Mouse (Mus musculus): ENCODE measurements around the gene Brpf3. TPM values are rescaled to one million over a fixed set of nuclear protein-coding genes. Genes with fewer than 3 reads are reported as not detected.
A peak's percentile ranks its signal among the peaks of the same experiment; 100 is the strongest.
"Not testable (repeated sequence)": the region's sequence is repeated elsewhere in the genome, so short reads cannot be mapped to it uniquely, and the experiment has no call there.

Gene Brpf3
- polyA plus RNA-seq, 1 experiment: 109 TPM

DNA sequence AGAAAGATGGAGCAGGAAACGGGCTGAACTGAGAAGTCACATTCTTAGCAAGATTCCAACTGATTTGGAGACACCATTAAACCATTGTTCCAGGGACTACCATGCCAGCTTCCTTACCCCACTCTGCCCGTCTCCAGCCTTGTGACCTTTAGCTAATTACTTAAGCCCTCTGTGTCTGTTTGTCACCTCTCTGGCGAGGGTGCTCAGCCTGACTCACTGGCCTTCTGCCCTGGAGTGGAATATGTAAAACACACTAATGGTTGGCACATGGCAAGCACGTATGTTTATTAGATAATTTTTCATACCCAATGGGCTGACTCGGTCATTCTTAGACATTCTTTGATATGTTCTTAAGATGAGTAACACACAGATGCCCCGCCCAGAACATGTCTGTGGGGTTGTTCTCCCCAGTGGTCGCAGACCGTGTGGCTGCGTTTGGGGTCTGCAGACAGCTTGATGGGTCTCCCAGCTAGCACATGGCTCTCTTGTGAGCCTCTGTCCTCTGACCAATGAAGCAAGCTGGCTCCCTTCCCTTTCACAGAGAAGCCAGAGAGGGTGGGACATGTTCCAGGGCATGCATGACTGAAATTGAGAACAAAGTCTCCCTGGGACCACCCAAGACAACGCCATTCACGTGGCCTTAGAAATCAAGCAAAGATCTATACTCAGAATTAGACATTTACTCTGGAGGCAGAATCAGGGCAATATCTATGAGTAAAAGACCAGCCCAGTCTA lies 33.9 kb upstream of the Brpf3 start:
- Histone ChIP-seq H3K27ac (ENCODE audit: insufficient read depth, low read depth, low read length) (no peak overlapping the region), H3K4me1 (ENCODE audit: control insufficient read depth, insufficient read depth, insufficient read length, low read length) (no peaks in the 10 kb centered on the region; the same call in 1 of the 2 replicates), H3K27me3 (ENCODE audit: control insufficient read depth, insufficient read depth, low read length) (no peaks in the 10 kb centered on the region), H3K36me3 (ENCODE audit: control insufficient read depth, insufficient read depth, low read length) (peaks cover 6% of the 10 kb centered on the region; the same call in 1 of the 2 replicates), H3K4me3 (ENCODE audit: low read depth, low read length) (no peak overlapping the region)
- no peak for TF ChIP-seq CTCF (IDR thresholded peaks at IDR 0.05; ENCODE audit: extremely low read depth, insufficient read length, insufficient replicate concordance, low read depth, low read length)
- no peak for TF ChIP-seq POLR2A (IDR thresholded peaks at IDR 0.05; ENCODE audit: low read depth, low read length)
- 87% methylated on average over 11 of the region's 11 CpGs for WGBS

- Histone ChIP-seq H3K4me1 (ENCODE audit: control insufficient read depth, insufficient read depth, insufficient read length, low read length) (peaks cover 10% of the 10 kb centered on the region; the same call in 1 of the 2 replicates), H3K27ac (ENCODE audit: insufficient read depth, low read depth, low read length) (peak within 1 kb of the TSS; percentile 84), H3K36me3 (ENCODE audit: control insufficient read depth, insufficient read depth, low read length) (peaks cover 12% of the 10 kb centered on the region), H3K27me3 (ENCODE audit: control insufficient read depth, insufficient read depth, low read length) (no peaks in the 10 kb centered on the region), H3K4me3 (ENCODE audit: low read depth, low read length) (peak within 1 kb of the TSS; percentile 93)
- no peak for TF ChIP-seq CTCF (IDR thresholded peaks at IDR 0.05; ENCODE audit: extremely low read depth, insufficient read length, insufficient replicate concordance, low read depth, low read length)
- peak; percentile 53; the same call in 1 of the 2 replicates for TF ChIP-seq POLR2A (IDR thresholded peaks at IDR 0.05; ENCODE audit: low read depth, low read length)
- WGBS: under 1% methylated on average over 50 of the region's 58 CpGs
These were observed 31.6 kb upstream of the Brpf3 start, which contains the start of gene Mapk13 for GRCm38 (mm10) chr17:28769121-28769874. Mapk13 (plus strand) TSS chr17:28769297.

DNA sequence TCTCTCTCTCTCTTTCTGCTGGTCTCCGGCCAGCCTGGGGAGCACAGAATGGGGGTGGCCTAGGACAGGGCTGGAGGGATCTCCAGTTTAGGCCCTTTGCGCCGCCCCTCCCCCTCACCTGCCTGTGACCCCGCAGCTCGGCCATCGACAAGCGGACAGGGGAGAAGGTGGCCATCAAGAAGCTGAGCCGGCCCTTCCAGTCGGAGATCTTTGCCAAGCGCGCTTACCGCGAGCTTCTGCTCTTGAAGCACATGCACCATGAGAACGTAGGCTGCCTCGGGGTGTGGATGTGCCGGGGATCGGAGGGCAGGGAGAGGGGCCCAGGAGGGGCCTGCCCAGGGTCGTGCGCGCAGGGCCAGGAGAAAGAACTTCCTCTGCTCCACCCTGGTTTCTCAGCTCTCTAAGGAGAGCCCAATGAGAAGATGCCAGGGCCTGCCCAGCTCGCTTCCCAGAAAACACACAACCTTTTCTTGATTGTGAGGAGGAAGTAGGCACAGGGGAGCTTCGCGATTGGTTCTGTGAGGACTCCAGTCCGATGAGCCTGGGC lies 30.9 kb upstream of the Brpf3 start:
- H3K4me3 ChIP-seq (ENCODE audit: low read depth, low read length): peak overlapping the region; percentile 93
- H3K27ac ChIP-seq (ENCODE audit: insufficient read depth, low read depth, low read length): peak overlapping the region; percentile 84
- peaks cover 10% of the 10 kb centered on the region; the same call in 1 of the 2 replicates for H3K4me1 ChIP-seq (ENCODE audit: control insufficient read depth, insufficient read depth, insufficient read length, low read length)
- TF ChIP-seq POLR2A (IDR thresholded peaks at IDR 0.05; ENCODE audit: low read depth, low read length): 0 out of 2 replicates have a peak, but pooled peaks have one; percentile 27
- TF ChIP-seq CTCF (IDR thresholded peaks at IDR 0.05; ENCODE audit: extremely low read depth, insufficient read length, insufficient replicate concordance, low read depth, low read length): no peak
- H3K36me3 ChIP-seq (ENCODE audit: control insufficient read depth, insufficient read depth, low read length): peaks cover 12% of the 10 kb centered on the region
- 1% methylated on average over 24 of the region's 24 CpGs for WGBS
- no peaks in the 10 kb centered on the region for H3K27me3 ChIP-seq (ENCODE audit: control insufficient read depth, insufficient read depth, low read length)

GRCm38 (mm10) chr17:28771289-28771688 lies 29.6 kb upstream of the Brpf3 start:
- H3K4me3 ChIP-seq (ENCODE audit: low read depth, low read length): peak overlapping the region; percentile 93
- peaks cover 19% of the 10 kb centered on the region for H3K36me3 ChIP-seq (ENCODE audit: control insufficient read depth, insufficient read depth, low read length)
- H3K27ac ChIP-seq (ENCODE audit: insufficient read depth, low read depth, low read length): peak overlapping the region; percentile 93
- 34% methylated on average over 5 of the region's 5 CpGs for WGBS
- no peak for TF ChIP-seq CTCF (IDR thresholded peaks at IDR 0.05; ENCODE audit: extremely low read depth, insufficient read length, insufficient replicate concordance, low read depth, low read length)
- TF ChIP-seq POLR2A (IDR thresholded peaks at IDR 0.05; ENCODE audit: low read depth, low read length): peak; percentile 73; the same call in 1 of the 2 replicates
- H3K27me3 ChIP-seq (ENCODE audit: control insufficient read depth, insufficient read depth, low read length): no peaks in the 10 kb centered on the region
- H3K4me1 ChIP-seq (ENCODE audit: control insufficient read depth, insufficient read depth, insufficient read length, low read length): peaks cover 10% of the 10 kb centered on the region; the same call in 1 of the 2 replicates

GRCm38 (mm10) chr17:28774303-28774702 lies 26.6 kb upstream of the Brpf3 start:
- H3K4me3 ChIP-seq (ENCODE audit: low read depth, low read length); H3K27ac ChIP-seq (ENCODE audit: insufficient read depth, low read depth, low read length); H3K4me1 ChIP-seq (ENCODE audit: control insufficient read depth, insufficient read depth, insufficient read length, low read length); H3K27me3 ChIP-seq (ENCODE audit: control insufficient read depth, insufficient read depth, low read length): not testable (repeated sequence)
- 97% methylated on average over 7 of the region's 9 CpGs for WGBS
- H3K36me3 ChIP-seq (ENCODE audit: control insufficient read depth, insufficient read depth, low read length): peaks cover 47% of the 10 kb centered on the region

DNA sequence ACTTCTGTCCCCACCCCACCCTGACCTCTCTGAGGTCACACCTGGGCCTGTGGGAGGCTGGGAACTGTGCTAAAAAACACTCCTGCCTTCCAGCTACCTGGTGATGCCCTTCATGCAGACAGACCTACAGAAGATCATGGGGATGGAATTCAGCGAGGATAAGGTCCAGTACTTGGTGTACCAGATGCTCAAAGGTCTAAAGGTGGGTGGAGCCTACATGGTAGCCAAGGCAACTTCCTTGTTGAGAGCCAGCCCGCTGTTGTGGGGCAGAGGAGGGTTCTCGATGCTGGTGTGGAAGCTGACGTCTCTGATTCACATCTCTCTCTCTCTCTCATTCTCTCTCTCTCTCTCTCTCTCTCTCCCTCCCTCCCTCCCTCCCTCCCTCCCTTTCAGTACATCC lies 25.7 kb upstream of the Brpf3 start:
- WGBS: 56% methylated on average over 4 of the region's 4 CpGs
- no peaks in the 10 kb centered on the region for H3K27me3 ChIP-seq (ENCODE audit: control insufficient read depth, insufficient read depth, low read length)
- H3K27ac ChIP-seq (ENCODE audit: insufficient read depth, low read depth, low read length): peak overlapping the region; percentile 56
- H3K4me3 ChIP-seq (ENCODE audit: low read depth, low read length): no peak overlapping the region
- H3K36me3 ChIP-seq (ENCODE audit: control insufficient read depth, insufficient read depth, low read length): peaks cover 54% of the 10 kb centered on the region
- peaks cover 10% of the 10 kb centered on the region; the same call in 1 of the 2 replicates for H3K4me1 ChIP-seq (ENCODE audit: control insufficient read depth, insufficient read depth, insufficient read length, low read length)
- TF ChIP-seq CTCF (IDR thresholded peaks at IDR 0.05; ENCODE audit: extremely low read depth, insufficient read length, insufficient replicate concordance, low read depth, low read length) (no peak), POLR2A (IDR thresholded peaks at IDR 0.05; ENCODE audit: low read depth, low read length) (no peak)

GRCm38 (mm10) chr17:28776817-28777216 lies 24.1 kb upstream of the Brpf3 start:
- WGBS: 100% methylated on average over 3 of the region's 3 CpGs
- no peaks in the 10 kb centered on the region for H3K27me3 ChIP-seq (ENCODE audit: control insufficient read depth, insufficient read depth, low read length)
- peaks cover 57% of the 10 kb centered on the region for H3K36me3 ChIP-seq (ENCODE audit: control insufficient read depth, insufficient read depth, low read length)
- peaks cover 10% of the 10 kb centered on the region; the same call in 1 of the 2 replicates for H3K4me1 ChIP-seq (ENCODE audit: control insufficient read depth, insufficient read depth, insufficient read length, low read length)
- H3K4me3 ChIP-seq (ENCODE audit: low read depth, low read length): no peak overlapping the region
- H3K27ac ChIP-seq (ENCODE audit: insufficient read depth, low read depth, low read length): no peak overlapping the region
- no peak for TF ChIP-seq POLR2A (IDR thresholded peaks at IDR 0.05; ENCODE audit: low read depth, low read length)
- TF ChIP-seq CTCF (IDR thresholded peaks at IDR 0.05; ENCODE audit: extremely low read depth, insufficient read length, insufficient replicate concordance, low read depth, low read length): peak; percentile 34; the same call in 1 of the 2 replicates

All from small intestine, adult 2 months (tissue).